Mouse (Mus musculus) c-Kit-positive CD71-positive TER-119-positive erythroid progenitor cells, embryonic 14.5 days (primary cell): ENCODE results near the gene D430041D05Rik.

ENCODE experiments used
- DNase-seq: peaks from one replicate; pipeline ENCODE4 v3.0.0-alpha.2; 2013; ENCODE audit warnings: low spot score

D430041D05Rik gene

DNA sequence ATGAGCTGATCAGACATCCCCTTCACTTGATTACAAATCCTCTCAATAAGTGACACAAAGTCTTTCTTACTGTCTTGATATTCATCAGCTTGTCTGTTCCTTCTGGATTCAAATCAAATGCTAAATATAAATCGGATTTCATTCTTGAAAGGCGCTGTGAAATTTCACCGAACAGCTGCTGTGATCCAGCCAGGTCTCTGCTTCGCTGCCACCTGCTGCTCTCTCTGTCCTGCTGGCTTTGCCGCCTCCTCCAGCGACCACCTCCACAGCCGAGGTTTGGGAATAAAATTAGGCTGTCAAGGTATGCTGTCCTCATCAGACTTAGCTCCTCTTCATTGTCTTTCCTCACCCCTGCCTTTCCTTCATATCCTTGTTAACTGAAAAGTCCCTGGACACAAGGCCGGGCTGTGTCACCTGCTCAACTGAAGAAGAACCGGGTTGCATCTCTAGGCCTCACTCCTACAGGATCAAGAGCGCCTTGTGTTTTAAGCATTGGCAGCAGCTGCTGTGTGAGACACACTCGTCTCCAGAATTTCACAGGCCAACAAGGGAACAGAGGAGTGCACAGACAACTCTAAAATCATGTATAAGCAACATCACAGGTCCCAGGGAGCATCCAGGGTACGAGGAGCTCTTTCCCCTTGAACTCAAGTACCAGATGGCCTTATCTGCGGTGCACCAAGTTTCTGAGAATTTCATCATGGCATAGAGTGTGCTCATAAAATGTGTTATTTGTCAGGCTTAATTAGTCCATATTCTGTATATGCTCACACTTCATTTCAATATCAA lies 59.2 kb downstream of the D430041D05Rik start:
- DNase-seq: no peak

DNA sequence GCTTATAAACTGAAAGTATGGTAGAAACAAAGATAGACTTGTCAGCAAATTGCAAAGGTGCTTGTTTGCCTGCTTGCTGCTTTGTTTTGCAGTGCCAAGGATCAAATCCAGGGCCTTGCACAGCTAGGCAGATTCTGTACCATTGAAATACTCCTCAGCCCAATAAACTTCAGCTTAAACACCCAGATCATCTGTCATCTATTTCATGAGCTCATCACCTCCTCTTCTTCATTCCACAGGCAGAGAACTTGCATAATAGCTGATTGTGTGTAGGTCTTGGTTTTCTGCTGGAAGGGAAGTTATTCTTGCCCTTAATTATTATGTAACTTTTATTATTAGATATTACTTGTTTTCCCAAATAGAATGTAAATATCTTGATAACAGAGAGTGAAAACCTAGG lies 73.2 kb downstream of the D430041D05Rik start:
- DNase-seq: no peak

DNA sequence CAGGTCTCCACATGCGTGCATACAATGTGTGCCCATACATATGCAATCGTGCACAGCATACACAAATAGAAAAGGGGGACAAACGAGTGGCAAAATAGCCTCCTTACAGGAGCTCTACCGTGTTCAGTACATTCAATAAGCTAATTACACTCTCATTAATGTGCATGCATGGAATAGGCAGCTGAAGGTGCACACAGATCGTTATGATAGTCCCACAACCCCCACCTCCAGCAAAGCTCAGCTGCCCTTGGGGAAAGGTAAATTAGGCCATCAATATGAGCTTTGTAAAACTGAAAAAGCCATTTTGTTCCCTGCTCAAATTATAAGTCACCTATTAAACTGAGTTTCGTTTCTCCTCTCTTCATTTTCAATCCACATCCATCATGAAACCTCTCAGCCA lies 75.0 kb downstream of the D430041D05Rik start:
- no peak for DNase-seq

DNA sequence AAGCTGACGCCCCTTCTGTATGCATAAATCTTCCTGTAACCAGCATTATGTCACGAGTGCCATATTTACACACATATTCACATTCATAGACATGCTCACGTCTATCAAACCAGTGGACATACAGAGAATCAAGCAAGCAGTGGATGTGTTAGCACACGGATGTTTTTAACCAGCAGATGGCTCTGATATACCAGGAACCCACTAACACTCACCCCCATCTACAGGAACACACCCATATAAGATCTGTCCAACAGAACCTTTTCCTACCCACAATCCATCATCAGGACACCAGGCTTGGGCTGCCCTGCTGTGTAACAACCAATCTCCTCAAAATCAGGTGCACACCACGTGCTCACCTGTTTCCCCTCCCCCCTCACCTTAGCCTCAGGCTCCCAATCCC lies 76.9 kb downstream of the D430041D05Rik start:
- no peak for DNase-seq

DNA sequence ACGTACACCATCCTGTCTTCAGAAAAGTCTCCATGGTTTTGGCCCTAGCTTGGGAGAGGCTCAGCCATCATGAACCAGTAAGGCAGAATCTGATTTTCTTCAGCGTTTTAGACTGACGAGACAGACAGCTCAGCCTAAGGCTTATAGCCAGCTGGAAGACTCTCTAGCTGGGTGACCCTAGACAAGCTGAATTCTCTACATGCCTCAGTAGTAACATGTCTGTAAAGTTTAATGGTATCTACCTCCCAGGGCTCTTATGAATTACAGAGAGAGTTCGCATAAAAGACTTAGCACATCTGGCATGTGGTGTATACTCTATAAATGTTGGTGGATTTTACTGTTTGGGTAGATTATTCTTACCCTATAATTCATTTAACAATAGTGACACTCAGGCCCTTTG lies 78.1 kb downstream of the D430041D05Rik start:
- DNase-seq: no peak

DNA sequence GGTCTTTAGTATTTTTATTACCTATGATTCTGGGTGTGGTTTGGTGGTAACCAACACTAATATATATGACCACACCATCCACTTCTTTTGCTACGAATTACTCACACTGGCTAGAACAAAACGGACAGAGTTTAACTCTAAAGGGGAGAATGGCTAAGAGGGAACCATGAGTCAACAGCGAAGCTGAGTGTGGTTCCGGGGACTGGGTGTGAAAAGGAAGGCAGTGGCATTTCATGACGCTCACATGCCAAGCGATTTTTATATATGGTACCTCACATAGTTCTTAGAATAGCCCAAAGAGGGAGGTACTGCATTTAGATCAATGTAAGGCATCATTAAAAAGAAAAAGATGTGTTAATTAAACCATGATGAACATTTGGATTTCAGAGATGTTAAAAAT lies 79.6 kb downstream of the D430041D05Rik start:
- no peak for DNase-seq

DNA sequence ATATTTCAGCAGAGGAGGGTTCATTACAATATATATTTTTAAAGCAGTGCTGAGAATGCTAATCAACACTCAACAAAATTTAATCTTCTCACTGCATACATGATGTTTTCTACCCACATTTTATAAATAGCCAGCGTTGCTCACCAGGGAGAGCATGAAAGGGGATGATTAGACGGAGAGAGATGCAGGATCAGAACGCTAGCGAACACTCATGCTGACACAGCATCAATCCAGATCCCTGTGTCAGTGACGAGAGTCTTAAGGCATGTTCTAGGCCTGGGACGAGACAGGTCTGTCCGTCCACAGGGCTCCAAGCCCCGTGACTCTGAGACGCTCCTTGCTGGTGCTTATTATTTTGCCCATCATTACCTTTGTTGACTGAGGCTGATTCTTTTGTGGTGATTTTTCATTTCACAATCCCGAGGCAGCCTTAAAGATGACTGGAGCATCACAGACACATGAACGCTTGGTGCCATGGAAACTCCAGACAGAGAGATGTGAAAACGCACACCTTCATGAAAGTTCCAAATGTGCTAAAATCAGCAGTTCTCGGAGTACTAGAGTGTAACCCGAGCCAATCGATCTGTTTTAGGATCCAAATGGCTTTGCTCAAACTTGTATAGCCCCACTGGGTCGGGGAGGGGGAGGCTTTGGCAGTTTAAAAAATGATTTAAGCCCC lies 83.6 kb downstream of the D430041D05Rik start:
- DNase-seq: no peak

DNA sequence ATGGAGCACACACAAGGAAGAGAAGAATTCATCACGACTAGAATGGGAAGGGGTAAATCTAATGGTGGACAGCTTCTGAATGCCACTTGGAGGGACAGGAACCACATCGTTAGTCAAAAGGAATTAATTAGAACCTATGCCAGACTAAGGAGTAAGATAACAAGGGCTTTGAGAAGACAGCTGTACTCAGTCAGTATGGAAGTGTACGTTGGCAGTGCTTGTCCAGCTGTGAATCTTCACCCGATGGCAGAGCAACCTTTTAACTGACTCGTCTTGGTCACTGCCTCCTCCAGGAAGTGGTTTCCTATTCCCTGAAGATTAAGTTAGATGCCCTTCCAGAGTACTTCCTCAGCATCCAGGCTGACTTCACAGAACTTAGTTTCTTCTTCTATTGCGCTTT lies 87.0 kb downstream of the D430041D05Rik start:
- DNase-seq: no peak

DNA sequence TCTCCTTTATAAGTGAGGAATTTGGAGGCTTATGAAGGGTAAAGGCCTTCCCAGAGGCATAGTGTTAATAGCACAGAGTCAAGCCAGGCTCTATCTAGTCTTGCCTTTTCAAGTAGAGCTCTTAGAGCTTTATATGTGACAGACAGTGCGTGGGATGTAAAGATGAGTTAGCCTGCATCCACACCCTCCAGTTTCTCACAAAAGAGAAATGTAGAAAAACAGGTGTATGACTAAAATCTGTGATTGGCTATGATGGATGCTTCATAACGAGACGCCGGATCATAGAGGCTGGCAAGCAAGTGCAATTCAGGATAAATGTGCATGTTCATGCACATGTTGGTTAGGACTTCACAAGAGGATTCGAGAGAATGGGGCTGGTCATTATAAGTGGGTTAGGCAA lies 87.5 kb downstream of the D430041D05Rik start:
- no peak for DNase-seq

DNA sequence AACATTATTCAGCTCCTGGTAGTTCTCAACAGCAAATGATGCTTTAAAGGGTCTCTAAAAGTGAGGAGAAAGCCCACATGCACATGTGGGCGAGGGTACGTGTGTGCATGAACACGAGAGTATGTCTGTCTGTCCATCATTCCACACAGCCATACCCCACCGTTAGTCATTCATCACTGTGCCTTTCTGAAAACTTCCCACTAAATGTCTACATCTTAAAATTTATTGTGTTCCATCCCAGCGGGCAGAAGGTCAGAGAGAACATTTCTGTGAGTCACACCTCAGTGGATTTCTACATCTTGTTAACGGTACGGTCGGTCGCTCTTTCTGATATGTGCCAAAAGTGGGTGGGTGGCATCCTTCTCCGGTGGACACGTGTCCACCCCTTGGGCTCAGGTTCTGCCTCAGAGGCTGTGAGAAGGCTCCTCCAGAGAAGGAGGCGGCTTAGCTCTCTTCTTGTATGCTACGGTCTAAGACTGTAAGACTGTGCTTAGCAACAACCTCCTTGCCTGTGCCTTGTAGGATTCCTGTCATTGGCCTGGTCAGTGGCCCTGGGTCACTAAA lies 90.7 kb downstream of the D430041D05Rik start:
- no peak for DNase-seq

DNA sequence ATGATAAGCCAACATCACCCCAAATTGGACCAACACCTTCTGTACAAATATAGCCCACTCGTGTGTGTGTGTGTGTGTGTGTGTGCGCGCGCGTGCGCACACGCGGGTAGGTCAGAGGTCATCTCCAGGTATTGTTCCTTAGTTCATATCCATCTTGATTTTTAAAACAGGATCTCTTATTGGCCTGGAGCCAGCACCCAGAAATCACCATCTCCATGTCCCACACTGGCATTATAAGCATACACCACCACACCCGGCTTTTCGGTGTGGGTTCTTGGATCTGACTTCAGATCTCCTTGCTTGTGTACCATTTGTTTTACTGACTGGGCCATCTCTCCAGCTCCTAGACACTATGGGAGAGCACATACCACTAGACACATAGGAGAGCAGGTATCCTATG lies 91.4 kb downstream of the D430041D05Rik start:
- DNase-seq: no peak

DNA sequence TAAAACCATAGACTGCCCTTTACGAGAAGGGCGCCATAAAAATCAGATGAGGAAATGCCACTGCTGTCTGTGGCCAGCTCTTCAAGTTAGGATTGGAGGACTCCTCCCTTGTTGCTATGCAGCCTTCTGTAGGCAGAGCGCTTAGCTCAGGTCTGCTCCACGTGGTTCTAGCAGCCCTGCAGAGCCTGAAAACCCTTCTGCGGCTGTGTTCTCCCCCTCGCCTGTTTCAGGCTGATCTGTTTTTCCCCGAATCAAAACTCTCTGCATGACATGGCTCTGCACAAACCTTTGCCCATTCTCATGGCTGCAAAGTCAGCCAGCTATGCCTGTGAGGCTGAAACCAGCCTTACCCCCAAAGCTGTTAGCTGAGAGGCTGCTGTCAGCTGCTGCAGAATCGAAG lies 91.9 kb downstream of the D430041D05Rik start:
- DNase-seq: no peak

DNA sequence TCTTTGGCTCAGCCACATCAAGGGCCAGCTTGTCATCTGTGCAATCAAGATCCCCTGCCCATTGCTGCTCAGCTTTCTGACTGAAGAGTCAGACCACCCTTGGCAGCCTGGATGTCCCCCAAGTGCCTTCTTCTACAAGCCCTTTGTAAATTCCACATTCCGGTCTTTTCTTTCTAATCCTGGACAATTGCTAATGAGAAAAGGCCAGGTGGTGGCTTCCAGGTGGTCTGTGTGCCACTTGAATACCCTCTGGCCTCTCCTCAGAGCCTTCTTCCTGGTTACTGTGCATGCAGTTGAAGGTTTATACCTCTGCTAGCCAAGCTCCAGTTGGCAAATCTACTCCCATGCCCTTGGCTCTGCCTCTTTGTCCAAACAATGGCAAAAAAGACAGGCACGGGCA lies 92.6 kb downstream of the D430041D05Rik start:
- DNase-seq: no peak

DNA sequence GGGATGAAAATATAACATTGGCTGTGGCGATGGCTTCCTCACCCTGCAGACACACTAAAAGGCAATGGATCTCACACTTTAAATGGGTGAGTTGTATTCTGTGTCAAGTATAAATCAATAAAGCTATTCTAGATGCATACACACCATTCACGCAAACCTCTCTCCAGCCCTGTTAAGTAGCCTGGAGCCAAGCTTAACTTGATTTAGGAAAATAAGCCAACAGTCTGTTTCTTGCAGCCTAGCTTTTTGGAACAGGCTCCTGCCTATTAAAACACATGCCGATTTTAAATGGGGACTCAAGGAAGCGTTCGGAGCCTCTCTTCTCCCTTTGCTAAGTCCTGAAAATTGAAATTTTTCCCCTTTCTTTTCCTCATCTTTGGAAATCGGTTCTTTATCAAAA lies 93.2 kb downstream of the D430041D05Rik start:
- no peak for DNase-seq

DNA sequence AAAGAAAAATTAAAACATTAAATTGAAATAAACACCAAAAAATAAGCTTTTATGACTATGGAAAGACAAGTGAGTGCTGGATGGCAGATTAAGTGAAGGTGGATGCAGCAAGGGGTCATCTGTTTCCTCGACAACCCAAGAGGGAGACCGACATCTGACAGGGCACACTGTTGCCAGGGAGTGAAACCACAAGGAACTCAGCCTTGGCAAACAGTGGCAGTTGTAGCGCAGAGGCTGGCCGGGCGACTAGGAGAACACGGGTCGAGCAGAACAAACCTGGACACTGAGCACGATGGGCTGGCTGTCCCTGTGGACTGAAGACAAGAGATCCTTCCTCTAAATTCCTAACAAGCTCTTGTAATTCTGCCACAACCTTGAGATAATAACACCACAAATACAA lies 94.3 kb downstream of the D430041D05Rik start:
- DNase-seq: no peak

DNA sequence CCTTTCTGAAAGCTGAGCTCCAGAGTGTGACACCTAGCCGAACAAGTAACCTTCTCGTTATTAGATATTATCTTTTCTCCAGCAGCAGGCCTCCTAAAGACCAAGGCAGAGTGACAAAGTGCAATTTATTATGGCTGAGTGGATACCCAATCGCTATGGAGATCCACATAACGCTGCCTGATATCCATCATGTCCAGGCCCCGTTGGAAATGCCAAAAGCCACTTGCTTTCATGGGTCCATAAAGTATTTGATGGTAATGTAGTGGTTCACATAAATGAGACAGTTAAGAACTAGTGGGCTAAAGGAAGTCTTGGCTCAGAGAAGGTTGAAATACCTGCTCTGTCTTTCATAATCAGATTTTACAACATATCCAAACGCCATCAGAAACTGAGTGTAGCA lies 97.6 kb downstream of the D430041D05Rik start:
- no peak for DNase-seq

DNA sequence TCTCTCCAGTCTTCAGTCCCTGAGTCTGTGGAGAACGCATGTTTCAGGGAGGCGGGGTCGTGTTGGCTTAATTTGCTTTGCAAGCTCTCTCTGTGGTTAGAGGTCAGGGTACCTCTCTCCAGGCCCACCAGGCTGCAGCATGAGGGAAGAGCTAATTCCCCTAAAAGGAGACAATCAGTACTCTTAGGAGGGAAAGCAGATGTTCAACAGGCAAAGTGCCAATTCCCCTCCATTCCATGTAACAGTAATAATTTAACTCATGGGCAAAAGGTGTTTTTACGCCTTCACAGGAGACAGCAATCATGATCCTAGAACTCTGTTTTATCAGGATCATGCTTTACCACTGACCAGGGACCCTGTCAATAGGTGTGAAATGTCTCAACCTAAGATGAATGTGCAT lies 103.7 kb downstream of the D430041D05Rik start:
- no peak for DNase-seq

DNA sequence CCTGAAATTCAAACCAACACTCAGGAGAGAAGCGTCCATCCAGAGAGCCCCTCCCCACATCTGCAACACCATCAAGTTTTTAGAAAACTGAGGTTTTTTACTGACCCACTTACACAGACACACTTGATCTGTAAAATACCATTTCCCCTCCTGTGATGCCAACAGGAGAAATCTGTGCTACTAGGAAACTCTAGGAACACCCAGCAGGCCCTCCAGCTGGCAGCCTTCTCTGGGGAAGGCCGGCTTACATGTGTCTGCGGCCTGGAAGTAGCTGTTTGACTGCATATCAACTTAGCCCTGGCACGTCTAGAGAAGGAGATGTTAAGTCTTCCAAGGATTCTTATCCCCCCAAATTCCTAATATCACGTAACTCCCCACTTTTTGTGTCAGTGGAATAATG lies 105.1 kb downstream of the D430041D05Rik start:
- no peak for DNase-seq

DNA sequence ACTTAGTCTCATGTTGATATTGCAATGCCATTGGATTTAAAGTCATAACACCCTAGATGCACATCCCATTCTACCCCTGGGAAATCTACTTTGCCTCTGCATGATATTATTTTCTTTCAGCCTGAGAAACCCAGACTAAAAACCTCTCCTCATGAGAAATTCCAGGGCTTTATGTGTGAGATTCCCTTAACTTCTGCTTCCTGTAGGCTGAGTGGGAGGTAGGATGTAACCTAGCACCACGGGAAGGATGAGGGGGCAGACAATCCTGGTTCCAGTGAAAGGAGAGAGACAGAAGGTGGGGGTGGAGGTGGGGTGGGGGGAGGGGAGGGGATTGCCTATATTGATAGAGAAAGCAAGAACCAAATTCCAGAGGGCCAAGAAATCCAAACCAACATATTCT lies 110.9 kb downstream of the D430041D05Rik start:
- DNase-seq: no peak

DNA sequence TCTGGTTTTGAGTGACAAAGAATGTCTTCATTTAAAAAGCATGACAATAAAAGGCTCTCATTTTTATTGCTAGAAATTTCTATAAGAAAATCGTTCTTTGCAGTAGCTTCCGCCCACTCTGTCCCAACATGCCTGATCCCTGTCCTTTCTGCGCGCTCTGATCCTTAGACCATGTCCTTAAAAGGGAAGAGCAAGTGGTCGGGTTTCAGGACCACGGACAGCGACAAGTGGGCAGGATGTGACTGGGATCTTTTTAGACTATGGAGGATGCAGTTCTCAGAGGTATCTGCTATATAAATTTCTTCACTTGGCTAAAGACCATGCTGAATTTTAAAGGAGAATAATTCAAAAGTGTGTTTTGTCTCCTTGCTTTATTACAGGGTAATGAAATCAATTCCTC lies 111.7 kb downstream of the D430041D05Rik start:
- DNase-seq: peak; percentile 43

DNA sequence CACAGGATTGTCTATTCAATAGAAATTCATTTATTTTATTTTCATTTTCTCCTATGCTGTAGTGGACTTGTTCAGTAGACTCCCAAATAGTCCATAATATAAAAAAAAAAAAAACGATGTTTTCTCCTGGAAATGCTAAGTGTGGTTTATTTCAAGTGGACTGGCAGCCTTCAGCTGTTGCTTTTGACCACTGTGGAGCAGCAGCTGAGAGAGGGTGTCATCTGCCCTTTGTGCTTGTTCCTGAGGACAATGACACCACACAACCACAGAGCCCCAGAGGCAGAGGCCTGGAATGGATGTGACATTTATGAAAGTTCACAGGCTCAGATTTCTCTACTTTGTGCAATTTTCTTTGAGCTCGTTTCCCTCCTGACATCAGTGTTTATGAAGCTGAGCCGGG lies 124.0 kb downstream of the D430041D05Rik start:
- no peak for DNase-seq

DNA sequence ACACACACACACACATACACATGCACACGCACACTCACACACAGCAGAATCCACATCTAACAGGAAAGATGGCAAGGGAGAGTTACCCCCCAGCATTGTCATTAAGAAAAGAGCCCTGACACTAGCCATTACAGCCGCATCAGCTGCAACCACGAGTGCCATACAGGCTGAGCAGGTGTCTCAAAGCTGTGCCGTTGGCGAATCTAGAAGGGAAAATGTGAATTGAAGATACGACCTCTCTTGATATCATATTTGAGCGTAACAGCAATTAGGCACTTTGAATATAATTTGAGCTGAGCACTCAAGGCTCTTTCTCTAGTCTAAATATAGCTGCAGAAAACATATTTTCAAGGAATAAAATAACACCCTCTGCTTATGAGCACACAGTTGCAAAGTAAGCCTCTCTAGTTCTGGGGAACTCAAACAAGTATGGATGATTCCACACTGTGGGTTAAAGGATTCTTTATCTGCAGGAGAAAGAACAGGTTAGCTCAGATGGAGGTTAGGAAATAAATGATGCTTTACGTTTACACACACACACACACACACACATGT lies 127.3 kb downstream of the D430041D05Rik start:
- DNase-seq: no peak

DNA sequence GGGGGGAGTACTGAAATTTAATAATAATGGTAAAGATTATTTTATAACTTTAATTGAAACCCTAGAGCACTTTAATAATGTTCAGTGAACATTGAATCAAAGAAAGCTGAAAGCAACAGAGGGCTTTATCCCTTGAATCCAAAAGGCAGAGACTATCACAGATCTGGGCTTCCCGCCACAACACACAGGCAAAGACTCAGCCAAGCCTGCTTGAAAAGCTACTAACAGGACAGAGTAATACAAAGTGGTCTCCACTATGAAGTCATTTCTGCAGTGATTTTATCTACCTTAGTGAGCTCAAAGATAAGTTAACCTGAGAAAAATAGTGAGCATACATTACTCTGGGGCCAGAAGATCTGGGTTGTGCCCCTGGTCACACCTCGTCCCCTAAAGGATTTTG lies 128.0 kb downstream of the D430041D05Rik start:
- no peak for DNase-seq
